25 mouse cellular contexts compared by ENCODE assay signal in genomic region chr8:125500005-125500404, GRCm38 (mm10).
DNase-seq lines count a peak whose midpoint lies in the region; ATAC-seq and TF ChIP-seq lines count a peak whose summit lies in the region.
"Had no signal": no experiment of that assay in that cellular context is flagged by ENCODE, and none has a peak within 500 bp of the region (broad histone marks: within the 10 kb centered on the region; RNA-seq: fewer than 3 reads in every experiment).

No protein-coding gene starts in this region.

- peak overlapping the region; percentile 58 for H3K27ac ChIP-seq in heart, embryonic 12.5 days (ENCODE audit: poor library complexity, severe bottlenecking)
- peak overlapping the region; percentile 57; the same call in 1 of the 2 replicates for H3K27ac ChIP-seq in hindbrain, embryonic 12.5 days
- H3K27ac ChIP-seq in hindbrain, embryonic 14.5 days, result no peak overlapping the region
- H3K27ac ChIP-seq in embryonic facial prominence, embryonic 12.5 days, result 0 out of 2 replicates have a peak overlapping the region, but pooled peaks have one; percentile 32
- 0 out of 2 replicates have a peak overlapping the region, but pooled peaks have one; percentile 25 for H3K27ac ChIP-seq in limb, embryonic 10.5 days
- H3K27ac ChIP-seq in left cerebral cortex, adult 2 months, result no peak overlapping the region
- H3K27ac ChIP-seq: forebrain, embryonic 10.5 days; kidney, embryonic 15.5 days; liver, embryonic 12.5 days; neural tube, embryonic 12.5 days had no signal

- H3K4me2 ChIP-seq in heart, embryonic 12.5 days, result no peak overlapping the region
- no peak overlapping the region for H3K4me2 ChIP-seq in hindbrain, embryonic 12.5 days (replicated peaks)
- H3K4me2 ChIP-seq in hindbrain, embryonic 14.5 days (replicated peaks), result no peak overlapping the region
- H3K4me2 ChIP-seq in embryonic facial prominence, embryonic 12.5 days (replicated peaks), result no peak overlapping the region
- H3K4me2 ChIP-seq: kidney, embryonic 15.5 days; liver, embryonic 12.5 days; neural tube, embryonic 12.5 days had no signal

- H3K36me3 ChIP-seq in heart, embryonic 12.5 days, result 0 out of 2 replicates have a peak, but pooled peaks cover 3% of the 10 kb centered on the region
- H3K36me3 ChIP-seq in hindbrain, embryonic 12.5 days, result no peaks in the 10 kb centered on the region
- no peaks in the 10 kb centered on the region for H3K36me3 ChIP-seq in hindbrain, embryonic 14.5 days (replicated peaks; ENCODE audit: control insufficient read depth, insufficient read depth)
- no peaks in the 10 kb centered on the region for H3K36me3 ChIP-seq in embryonic facial prominence, embryonic 12.5 days
- H3K36me3 ChIP-seq in limb, embryonic 10.5 days, result no peaks in the 10 kb centered on the region
- H3K36me3 ChIP-seq: forebrain, embryonic 10.5 days; kidney, embryonic 15.5 days; liver, embryonic 12.5 days; midbrain, embryonic 10.5 days; neural tube, embryonic 12.5 days had no signal

- H3K4me1 ChIP-seq in heart, embryonic 12.5 days (replicated peaks), result peaks cover 86% of the 10 kb centered on the region
- peaks cover 50% of the 10 kb centered on the region for H3K4me1 ChIP-seq in hindbrain, embryonic 12.5 days
- peaks cover 23% of the 10 kb centered on the region for H3K4me1 ChIP-seq in hindbrain, embryonic 14.5 days (replicated peaks; ENCODE audit: control insufficient read depth, insufficient read depth, low read length)
- H3K4me1 ChIP-seq in embryonic facial prominence, embryonic 12.5 days, result peaks cover 46% of the 10 kb centered on the region
- H3K4me1 ChIP-seq in limb, embryonic 10.5 days, result peaks cover 53% of the 10 kb centered on the region

- DNase-seq in heart, postnatal 14 days, result no peak
- DNase-seq in hindbrain, embryonic 14.5 days (ENCODE audit: low spot score), result no peak
- no peak for DNase-seq in limb, embryonic 10.5 days (ENCODE audit: low spot score)
- DNase-seq in left cerebral cortex, adult 2 months (ENCODE audit: extremely low spot score in 1 of 2, low spot score in 2 of 2), result no peak
- no peak for DNase-seq in cerebellum, postnatal 4 days (ENCODE audit: low spot score in 2 of 2)
- DNase-seq: adrenal gland, adult 8-10 months; cerebellum, adult 11-12 months; cerebellum, postnatal 14 days; gastrocnemius, postnatal 36 days; kidney, adult 11 months; kidney, postnatal 4 days; lung, adult 18-20 months; lung, postnatal 10 days; retina, postnatal 1 day; right cerebral cortex, postnatal 25 days; thymus, postnatal 14 days had no signal

- ATAC-seq in heart, embryonic 12.5 days (ENCODE audit: insufficient number of reproducible peaks, low FRiP score), result no peak
- no peak for ATAC-seq in hindbrain, embryonic 12.5 days (ENCODE audit: low FRiP score)
- no peak for ATAC-seq in hindbrain, embryonic 14.5 days (ENCODE audit: low FRiP score)
- ATAC-seq in embryonic facial prominence, embryonic 12.5 days (ENCODE audit: insufficient number of reproducible peaks, insufficient read depth, low FRiP score, low TSS enrichment), result no peak
- ATAC-seq: activated CD4-positive, CD25-positive, alpha-beta regulatory T cell, adult 4 months; liver, embryonic 12.5 days had no signal

- H3K27me3 ChIP-seq in heart, embryonic 12.5 days (replicated peaks), result no peaks in the 10 kb centered on the region
- H3K27me3 ChIP-seq in hindbrain, embryonic 12.5 days, result no peaks in the 10 kb centered on the region
- H3K27me3 ChIP-seq in hindbrain, embryonic 14.5 days (ENCODE audit: control insufficient read depth, insufficient read depth, low read length), result no peaks in the 10 kb centered on the region
- H3K27me3 ChIP-seq in embryonic facial prominence, embryonic 12.5 days, result 0 out of 2 replicates have a peak, but pooled peaks cover 2% of the 10 kb centered on the region
- no peaks in the 10 kb centered on the region for H3K27me3 ChIP-seq in limb, embryonic 10.5 days (ENCODE audit: low read depth, poor library complexity, severe bottlenecking)
- H3K27me3 ChIP-seq: kidney, embryonic 15.5 days; liver, embryonic 12.5 days; neural tube, embryonic 12.5 days had no signal

- TF ChIP-seq CTCF in left cerebral cortex, adult 2 months (IDR thresholded peaks at IDR 0.05), result no peak

- intact Hi-C loops in heart, postnatal 14 days (cut with DNase I), result no loop called here
- intact Hi-C loops in left cerebral cortex, adult 2 months (cut with DNase I), result loop anchor here (5.0 kb wide), 1 partner anchor 57 kb away; no protein-coding TSS in a partner anchor

- no peak overlapping the region for H3K4me3 ChIP-seq in heart, embryonic 12.5 days
- no peak overlapping the region for H3K4me3 ChIP-seq in hindbrain, embryonic 12.5 days
- H3K4me3 ChIP-seq in hindbrain, embryonic 14.5 days (replicated peaks; ENCODE audit: low read length), result no peak overlapping the region
- H3K4me3 ChIP-seq in embryonic facial prominence, embryonic 12.5 days, result no peak overlapping the region
- no peak overlapping the region for H3K4me3 ChIP-seq in limb, embryonic 10.5 days
- H3K4me3 ChIP-seq in left cerebral cortex, adult 2 months, result no peak overlapping the region
- H3K4me3 ChIP-seq: forebrain, embryonic 10.5 days; kidney, embryonic 15.5 days; liver, embryonic 12.5 days; midbrain, embryonic 10.5 days; neural tube, embryonic 12.5 days had no signal

- no peak overlapping the region; the same call in 1 of the 2 replicates for H3K9ac ChIP-seq in heart, embryonic 12.5 days
- no peak overlapping the region for H3K9ac ChIP-seq in hindbrain, embryonic 12.5 days
- no peak overlapping the region for H3K9ac ChIP-seq in hindbrain, embryonic 14.5 days
- H3K9ac ChIP-seq in embryonic facial prominence, embryonic 12.5 days, result no peak overlapping the region
- H3K9ac ChIP-seq: kidney, embryonic 15.5 days; liver, embryonic 12.5 days; neural tube, embryonic 12.5 days had no signal

- no peaks in the 10 kb centered on the region for H3K9me3 ChIP-seq in heart, embryonic 12.5 days (replicated peaks)
- no peaks in the 10 kb centered on the region for H3K9me3 ChIP-seq in hindbrain, embryonic 12.5 days (replicated peaks)
- H3K9me3 ChIP-seq in hindbrain, embryonic 14.5 days (ENCODE audit: control insufficient read depth, low read length), result no peaks in the 10 kb centered on the region
- no peaks in the 10 kb centered on the region for H3K9me3 ChIP-seq in embryonic facial prominence, embryonic 12.5 days
- no peaks in the 10 kb centered on the region for H3K9me3 ChIP-seq in limb, embryonic 10.5 days (replicated peaks)
- H3K9me3 ChIP-seq: forebrain, embryonic 10.5 days; kidney, embryonic 15.5 days; liver, embryonic 12.5 days; midbrain, embryonic 10.5 days; neural tube, embryonic 12.5 days had no signal

- 74% methylated on average over 5 of the region's 5 CpGs for WGBS in heart, embryonic 12.5 days
- 54% methylated on average over 5 of the region's 5 CpGs for WGBS in hindbrain, embryonic 12.5 days
- 43% methylated on average over 5 of the region's 5 CpGs for WGBS in hindbrain, embryonic 14.5 days
- 40% methylated on average over 5 of the region's 5 CpGs for WGBS in embryonic facial prominence, embryonic 12.5 days
- WGBS in limb, embryonic 10.5 days, result 78% methylated on average over 5 of the region's 5 CpGs

Comparison
In these comparisons a context has a peak if more than half of its experiments do, and no peak if none do; other contexts are left out.
1. H3K27ac ChIP-seq: peak in heart, embryonic 12.5 days (single experiment), hindbrain, embryonic 12.5 days (single experiment), embryonic facial prominence, embryonic 12.5 days (single experiment) and limb, embryonic 10.5 days (single experiment); none in hindbrain, embryonic 14.5 days (single experiment) and left cerebral cortex, adult 2 months (single experiment).